Mouse (Mus musculus): ENCODE results near the gene Erv3.
"Not testable (repeated sequence)": the region's sequence is repeated elsewhere in the genome, so short reads cannot be mapped to it uniquely, and the experiment has no call there.

Gene Erv3

GRCm38 (mm10) chr2:131864262-131864796, 4.8 kb upstream of the Erv3 start:
- DNase-seq (ENCODE audit: low read depth, low spot score), result peak; percentile 30

GRCm38 (mm10) chr2:131863472-131863871, 3.9 kb upstream of the Erv3 start:
- peak; percentile 78 for DNase-seq (ENCODE audit: low read depth, low spot score)

- DNase-seq (ENCODE audit: low read depth, low spot score), result peak; percentile 57
Observed at GRCm38 (mm10) chr2:131862617-131863275, 3.2 kb upstream of the Erv3 start.

GRCm38 (mm10) chr2:131857838-131858237, 1.7 kb downstream of the Erv3 start:
- peak; percentile 53 for DNase-seq (ENCODE audit: low read depth, low spot score)

- DNase-seq (ENCODE audit: low read depth, low spot score), result no peak
Observed at GRCm38 (mm10) chr2:131853719-131854118, 5.8 kb downstream of the Erv3 start.

- DNase-seq (ENCODE audit: low read depth, low spot score), result peak; percentile 69
Observed at GRCm38 (mm10) chr2:131851333-131852092, 8.0 kb downstream of the Erv3 start.

GRCm38 (mm10) chr2:131850047-131850446, 9.5 kb downstream of the Erv3 start:
- DNase-seq (ENCODE audit: low read depth, low spot score), result no peak

GRCm38 (mm10) chr2:131847501-131848359, 11.8 kb downstream of the Erv3 start:
- peak; percentile 95 for DNase-seq (ENCODE audit: low read depth, low spot score)

GRCm38 (mm10) chr2:131846811-131847210, 12.7 kb downstream of the Erv3 start:
- DNase-seq (ENCODE audit: low read depth, low spot score), result no peak

GRCm38 (mm10) chr2:131846132-131846710, 13.3 kb downstream of the Erv3 start:
- DNase-seq (ENCODE audit: low read depth, low spot score), result no peak

- DNase-seq (ENCODE audit: low read depth, low spot score), result no peak
Observed at GRCm38 (mm10) chr2:131845671-131846070, 13.9 kb downstream of the Erv3 start.

- DNase-seq (ENCODE audit: low read depth, low spot score), result no peak
Observed at GRCm38 (mm10) chr2:131842568-131842967, 17.0 kb downstream of the Erv3 start.

GRCm38 (mm10) chr2:131841321-131841693, 18.2 kb downstream of the Erv3 start:
- no peak for DNase-seq (ENCODE audit: low read depth, low spot score)

GRCm38 (mm10) chr2:131840611-131841320, 18.8 kb downstream of the Erv3 start:
- DNase-seq (ENCODE audit: low read depth, low spot score), result peak; percentile 81

- no peak for DNase-seq (ENCODE audit: low read depth, low spot score)
Observed at GRCm38 (mm10) chr2:131834296-131834695, 25.3 kb downstream of the Erv3 start.

GRCm38 (mm10) chr2:131831861-131832260, 27.7 kb downstream of the Erv3 start:
- no peak for DNase-seq (ENCODE audit: low read depth, low spot score)

- not testable (repeated sequence) for DNase-seq (ENCODE audit: low read depth, low spot score)
Observed at GRCm38 (mm10) chr2:131830945-131831344, 28.6 kb downstream of the Erv3 start.

- peak; percentile 85 for DNase-seq (ENCODE audit: low read depth, low spot score)
Observed at GRCm38 (mm10) chr2:131827999-131828975, 31.3 kb downstream of the Erv3 start.

GRCm38 (mm10) chr2:131827026-131827687, 32.4 kb downstream of the Erv3 start:
- no peak for DNase-seq (ENCODE audit: low read depth, low spot score)

Data from brain, adult 2 months (tissue).